Mouse (Mus musculus): ENCODE results near the gene Prkn. TPM values are rescaled to one million over a fixed set of nuclear protein-coding genes. Genes with fewer than 3 reads are reported as not detected.

The Prkn gene
- total and polyA plus RNA-seq, 3 experiments: 0.39 to 0.50 TPM; not detected in 1

- TF ChIP-seq POLR2AphosphoS5 (IDR thresholded peaks at IDR 0.05; ENCODE audit: borderline replicate concordance, low read depth, low read length) (no peak), HCFC1 (IDR thresholded peaks at IDR 0.05; ENCODE audit: low read depth, low read length) (0 out of 2 replicates have a peak, but pooled peaks have one; percentile 33), UBTF (IDR thresholded peaks at IDR 0.05; ENCODE audit: borderline replicate concordance, insufficient read depth, low read depth, low read length) (no peak), ZKSCAN1 (IDR thresholded peaks at IDR 0.05; ENCODE audit: low read depth, low read length) (no peak)
Observed at GRCm38 (mm10) chr17:10874208-10875187, 34.3 kb downstream of the Prkn start (continued).

DNA sequence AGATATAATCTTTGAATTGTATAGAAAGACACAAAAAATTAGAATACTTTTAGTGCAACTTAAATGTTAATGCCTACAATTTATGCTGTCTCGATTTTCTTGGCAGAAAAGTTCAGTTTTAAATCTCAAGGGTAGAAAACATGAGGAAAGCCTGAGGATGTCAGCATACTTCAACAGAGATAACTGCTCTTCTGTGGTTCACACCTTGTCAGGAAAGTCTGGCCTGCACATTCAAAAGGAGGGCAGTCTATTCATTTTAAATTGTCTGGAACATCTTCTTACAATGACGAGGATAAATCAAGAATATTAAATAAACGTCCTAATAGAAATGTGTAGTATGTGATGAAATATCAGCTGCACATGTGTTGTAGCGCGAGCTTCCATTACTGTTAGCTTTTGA, 38.8 kb downstream of the Prkn start:
- peaks cover 0 to 21% of the 10 kb centered on the region in 2 experiments; a peak in 2 of 4 replicates for H3K36me3 ChIP-seq (ENCODE audit: control insufficient read depth in 1 of 2, insufficient read depth in 2 of 2, low read length in 2 of 2)
- DNase-seq (ENCODE audit: low read depth, low spot score): no peak
- TF ChIP-seq GABPA (IDR thresholded peaks at IDR 0.05; ENCODE audit: low read depth, low read length) (no peak), E2F4 (IDR thresholded peaks at IDR 0.05; ENCODE audit: borderline replicate concordance, low read depth, low read length) (no peak), NELFE (IDR thresholded peaks at IDR 0.05; ENCODE audit: low read depth, low read length) (no peak)

GRCm38 (mm10) chr17:10882260-10882659, 42.1 kb downstream of the Prkn start:
- H3K36me3 ChIP-seq (ENCODE audit: control insufficient read depth in 1 of 2, insufficient read depth in 2 of 2, low read length in 2 of 2): peaks cover 0 to 13% of the 10 kb centered on the region in 2 experiments; a peak in 2 of 4 replicates
- no peaks in the 10 kb centered on the region for H3K27me3 ChIP-seq (ENCODE audit: control insufficient read depth in 1 of 2, insufficient read depth in 2 of 2, low read length in 2 of 2)
- H3K79me2 ChIP-seq (ENCODE audit: control insufficient read depth, insufficient read depth, low read length, poor library complexity): no peaks in the 10 kb centered on the region
- DNase-seq (ENCODE audit: low read depth, low spot score): peak; percentile 21
- no peak overlapping the region for H3K4me3 ChIP-seq (ENCODE audit: control insufficient read depth in 1 of 2, insufficient read depth in 1 of 2, low read depth in 2 of 2, low read length in 2 of 2)
- peaks cover 0 to 6% of the 10 kb centered on the region in 2 experiments for H3K4me1 ChIP-seq (ENCODE audit: control insufficient read depth in 1 of 2, insufficient read depth in 2 of 2, low read length in 2 of 2)
- TF ChIP-seq USF1 (IDR thresholded peaks at IDR 0.05; ENCODE audit: low read depth, low read length): no peak
- peak; percentile 52; the same call in 1 of the 2 replicates for TF ChIP-seq TCF12 (IDR thresholded peaks at IDR 0.05; ENCODE audit: low read depth, low read length)
- peak; percentile 72 for TF ChIP-seq GATA1 (IDR thresholded peaks at IDR 0.05; ENCODE audit: low read depth, low read length)
- peak; percentile 60 to 69; a peak in 3 of 4 replicates for TF ChIP-seq EP300 (IDR thresholded peaks at IDR 0.05; ENCODE audit: low read depth in 1 of 2, low read length in 2 of 2)
- TF ChIP-seq MYC (IDR thresholded peaks at IDR 0.05; ENCODE audit: low read depth, low read length): no peak
- TF ChIP-seq CHD2 (IDR thresholded peaks at IDR 0.05; ENCODE audit: low read length): no peak
- no peak for TF ChIP-seq HCFC1 (IDR thresholded peaks at IDR 0.05; ENCODE audit: low read depth, low read length)
- no peak for TF ChIP-seq CHD1 (IDR thresholded peaks at IDR 0.05; ENCODE audit: low read depth, low read length)
- TF ChIP-seq RCOR1 (IDR thresholded peaks at IDR 0.05; ENCODE audit: low read depth, low read length): peak; percentile 53
- no peak for TF ChIP-seq TAL1 (IDR thresholded peaks at IDR 0.05; ENCODE audit: low read length)
- TF ChIP-seq GABPA (IDR thresholded peaks at IDR 0.05; ENCODE audit: low read depth, low read length): no peak
- TF ChIP-seq POLR2AphosphoS5 (IDR thresholded peaks at IDR 0.05; ENCODE audit: borderline replicate concordance, low read depth, low read length): no peak
- TF ChIP-seq CTCF (IDR thresholded peaks at IDR 0.05 in 2 of 3, conservative IDR thresholded peaks at IDR 0.05 in 1 of 3; ENCODE audit: control insufficient read depth in 1 of 3, insufficient read depth in 1 of 3, low read depth in 2 of 3, low read length in 3 of 3, poor library complexity in 1 of 3, severe bottlenecking in 1 of 3): no peak
- TF ChIP-seq NELFE (IDR thresholded peaks at IDR 0.05; ENCODE audit: low read depth, low read length): no peak
- TF ChIP-seq E2F4 (IDR thresholded peaks at IDR 0.05; ENCODE audit: borderline replicate concordance, low read depth, low read length): no peak
- TF ChIP-seq BHLHE40 (IDR thresholded peaks at IDR 0.05; ENCODE audit: borderline replicate concordance, low read depth, low read length): no peak
- H3K9me3 ChIP-seq (replicated peaks; ENCODE audit: insufficient read depth, low read length): no peaks in the 10 kb centered on the region
- no peak overlapping the region for H3K27ac ChIP-seq (ENCODE audit: control insufficient read depth, low read depth, low read length)
- H3K9ac ChIP-seq (ENCODE audit: control insufficient read depth, low read depth, low read length, poor library complexity, severe bottlenecking): no peak overlapping the region

More for the DNA sequence above, 38.8 kb downstream of the Prkn start:
- H3K79me2 ChIP-seq (ENCODE audit: control insufficient read depth, insufficient read depth, low read length, poor library complexity): no peaks in the 10 kb centered on the region
- H3K27ac ChIP-seq (ENCODE audit: control insufficient read depth, low read depth, low read length): no peak overlapping the region
- H3K4me1 ChIP-seq (ENCODE audit: control insufficient read depth in 1 of 2, insufficient read depth in 2 of 2, low read length in 2 of 2): peaks cover under 1 to 8% of the 10 kb centered on the region in 2 experiments
- no peaks in the 10 kb centered on the region for H3K9me3 ChIP-seq (replicated peaks; ENCODE audit: insufficient read depth, low read length)
- H3K4me3 ChIP-seq (ENCODE audit: control insufficient read depth in 1 of 2, insufficient read depth in 1 of 2, low read depth in 2 of 2, low read length in 2 of 2): no peak overlapping the region
- H3K9ac ChIP-seq (ENCODE audit: control insufficient read depth, low read depth, low read length, poor library complexity, severe bottlenecking): no peak overlapping the region
- no peaks in the 10 kb centered on the region for H3K27me3 ChIP-seq (ENCODE audit: control insufficient read depth in 1 of 2, insufficient read depth in 2 of 2, low read length in 2 of 2)

Data from MEL (cell line).